ENCODE assay signal across 25 mouse cellular contexts in genomic region chr3:68262304-68262703, GRCm38 (mm10).
"Had no signal": no experiment of that assay in that cellular context is flagged by ENCODE, and none has a peak within 500 bp of the region (broad histone marks: within the 10 kb centered on the region; RNA-seq: fewer than 3 reads in every experiment).

No protein-coding gene starts in this region.

- H3K9ac ChIP-seq: heart, embryonic 12.5 days; hindbrain, embryonic 12.5 days; hindbrain, embryonic 14.5 days; intestine, embryonic 15.5 days; limb, embryonic 12.5 days; liver, embryonic 13.5 days had no signal

- H3K4me1 ChIP-seq: heart, embryonic 10.5 days; heart, embryonic 12.5 days; hindbrain, embryonic 10.5 days; hindbrain, embryonic 12.5 days; intestine, embryonic 15.5 days; limb, embryonic 10.5 days; limb, embryonic 12.5 days; liver, embryonic 13.5 days had no signal

- H3K4me2 ChIP-seq: heart, embryonic 12.5 days; hindbrain, embryonic 12.5 days; hindbrain, embryonic 14.5 days; intestine, embryonic 15.5 days; limb, embryonic 12.5 days; liver, embryonic 13.5 days had no signal

- ATAC-seq: hindbrain, embryonic 16.5 days; inflammation-experienced regulatory T-cells, adult 6 months; intestine, embryonic 15.5 days; intestine, postnatal 0 days had no signal

- H3K27me3 ChIP-seq: heart, embryonic 12.5 days; hindbrain, embryonic 12.5 days; intestine, embryonic 15.5 days; limb, embryonic 12.5 days; liver, embryonic 13.5 days had no signal

- H3K27ac ChIP-seq: gastrocnemius, adult 2 months; heart, embryonic 10.5 days; hindbrain, embryonic 10.5 days; hindbrain, embryonic 12.5 days; hindbrain, embryonic 14.5 days; intestine, embryonic 15.5 days; layer of hippocampus, adult 2 months; left cerebral cortex, adult 2 months; limb, embryonic 10.5 days; limb, embryonic 12.5 days; liver, embryonic 13.5 days had no signal

- H3K36me3 ChIP-seq: heart, embryonic 10.5 days; heart, embryonic 12.5 days; hindbrain, embryonic 10.5 days; hindbrain, embryonic 12.5 days; intestine, embryonic 15.5 days; limb, embryonic 10.5 days; limb, embryonic 12.5 days; liver, embryonic 13.5 days had no signal

- DNase-seq: gastrocnemius, adult 2 months; gastrocnemius, postnatal 10 days; gastrocnemius, postnatal 25 days; heart, adult 18-20 months; heart, postnatal 10 days; heart, postnatal 4 days; kidney, adult 18-20 months; kidney, adult 8-10 months; kidney, postnatal 10 days; kidney, postnatal 25 days; kidney, postnatal 4 days; liver, embryonic 13.5 days had no signal

- H3K9me3 ChIP-seq: heart, embryonic 10.5 days; heart, embryonic 12.5 days; hindbrain, embryonic 10.5 days; hindbrain, embryonic 12.5 days; intestine, embryonic 15.5 days; limb, embryonic 10.5 days; limb, embryonic 12.5 days; liver, embryonic 13.5 days had no signal

- H3K4me3 ChIP-seq: gastrocnemius, adult 2 months; heart, embryonic 10.5 days; heart, embryonic 12.5 days; hindbrain, embryonic 10.5 days; hindbrain, embryonic 12.5 days; intestine, embryonic 15.5 days; layer of hippocampus, adult 2 months; left cerebral cortex, adult 2 months; limb, embryonic 10.5 days; limb, embryonic 12.5 days; liver, embryonic 13.5 days had no signal
